In genomic region chr17:34674524-34675204, GRCm38 (mm10) we compare ENCODE assay signal across 24 mouse cellular contexts. TPM values are rescaled to one million over a fixed set of nuclear protein-coding genes. Genes with fewer than 3 reads are reported as not detected.
DNase-seq lines count a peak whose midpoint lies in the region; ATAC-seq and TF ChIP-seq lines count a peak whose summit lies in the region.
"Had no signal": no experiment of that assay in that cellular context is flagged by ENCODE, and none has a peak within 500 bp of the region (broad histone marks: within the 10 kb centered on the region; RNA-seq: fewer than 3 reads in every experiment).

No protein-coding gene starts in this region.

- H3K4me2 ChIP-seq in intestine, embryonic 16.5 days (ENCODE audit: low read depth, low read length), result no peak overlapping the region
- H3K4me2 ChIP-seq in stomach, embryonic 15.5 days, result no peak overlapping the region
- H3K4me2 ChIP-seq in liver, embryonic 11.5 days, result no peak overlapping the region
- H3K4me2 ChIP-seq: embryonic facial prominence, embryonic 15.5 days; forebrain, embryonic 15.5 days; hindbrain, embryonic 12.5 days had no signal

- ATAC-seq in intestine, embryonic 16.5 days, result peak; percentile 65
- ATAC-seq in stomach, embryonic 15.5 days (ENCODE audit: insufficient read depth, low FRiP score, low read depth), result peak; percentile 41; the same call in 1 of the 2 replicates
- no peak for ATAC-seq in erythroblast, adult 5-6 weeks (replicated peaks; ENCODE audit: low FRiP score, poor library complexity, severe bottlenecking)
- no peak for ATAC-seq in liver, embryonic 11.5 days (replicated peaks; ENCODE audit: low FRiP score)
- ATAC-seq: forebrain, embryonic 15.5 days; hindbrain, embryonic 16.5 days had no signal

- H3K4me1 ChIP-seq in intestine, embryonic 16.5 days (ENCODE audit: control insufficient read depth, insufficient read depth, low read length), result peaks cover 21% of the 10 kb centered on the region
- H3K4me1 ChIP-seq in stomach, embryonic 15.5 days, result peaks cover 21% of the 10 kb centered on the region
- H3K4me1 ChIP-seq in liver, embryonic 11.5 days (replicated peaks; ENCODE audit: control insufficient read depth, insufficient read depth, low read length), result no peaks in the 10 kb centered on the region; the same call in 1 of the 2 replicates

- no peak for DNase-seq in gastrocnemius, adult 2 months
- no peak for DNase-seq in gastrocnemius, postnatal 4 days (ENCODE audit: low spot score in 2 of 2)
- peak; percentile 62 for DNase-seq in adipocyte (ENCODE audit: low spot score)
- no peak for DNase-seq in kidney, adult 18-20 months
- DNase-seq in liver, embryonic 11.5 days (ENCODE audit: low spot score), result no peak
- DNase-seq: adrenal gland, postnatal 36 days; cerebellum, adult 2 months; cerebellum, postnatal 10 days; embryo, embryonic 11 days; gastrocnemius, postnatal 14 days; heart, postnatal 10 days; heart, postnatal 4 days had no signal

- no peaks in the 10 kb centered on the region for H3K36me3 ChIP-seq in intestine, embryonic 16.5 days (ENCODE audit: control insufficient read depth, insufficient read depth, low read length)
- H3K36me3 ChIP-seq in stomach, embryonic 15.5 days, result no peaks in the 10 kb centered on the region
- no peaks in the 10 kb centered on the region for H3K36me3 ChIP-seq in liver, embryonic 11.5 days (ENCODE audit: control insufficient read depth, insufficient read depth, low read length)
- H3K36me3 ChIP-seq: embryonic facial prominence, embryonic 15.5 days; forebrain, embryonic 15.5 days; hindbrain, embryonic 12.5 days had no signal

- intact Hi-C loops in gastrocnemius, adult 2 months (cut with DNase I), result no loop called here

- H3K4me3 ChIP-seq in gastrocnemius, adult 2 months, result no peak overlapping the region
- H3K4me3 ChIP-seq in intestine, embryonic 16.5 days (ENCODE audit: low read length), result no peak overlapping the region
- H3K4me3 ChIP-seq in stomach, embryonic 15.5 days (replicated peaks), result no peak overlapping the region
- H3K4me3 ChIP-seq in liver, embryonic 11.5 days (ENCODE audit: low read depth, low read length), result no peak overlapping the region
- H3K4me3 ChIP-seq: embryonic facial prominence, embryonic 15.5 days; forebrain, embryonic 15.5 days; hindbrain, embryonic 12.5 days had no signal

- WGBS in intestine, embryonic 16.5 days, result 48% methylated on average over 11 of the region's 11 CpGs
- 46% methylated on average over 11 of the region's 11 CpGs for WGBS in stomach, embryonic 15.5 days
- 61% methylated on average over 11 of the region's 11 CpGs for WGBS in liver, embryonic 11.5 days

- no peak for TF ChIP-seq CTCF in gastrocnemius, adult 2 months (IDR thresholded peaks at IDR 0.05)

- peaks cover 47% of the 10 kb centered on the region for H3K27me3 ChIP-seq in intestine, embryonic 16.5 days (replicated peaks; ENCODE audit: control insufficient read depth, insufficient read depth, low read length)
- peaks cover 53% of the 10 kb centered on the region for H3K27me3 ChIP-seq in stomach, embryonic 15.5 days (replicated peaks)
- peaks cover 72% of the 10 kb centered on the region for H3K27me3 ChIP-seq in liver, embryonic 11.5 days (replicated peaks; ENCODE audit: control insufficient read depth, insufficient read depth, low read length)

- peak overlapping the region; percentile 59 for H3K27ac ChIP-seq in gastrocnemius, adult 2 months
- peak overlapping the region; percentile 84 for H3K27ac ChIP-seq in intestine, embryonic 16.5 days (ENCODE audit: low read length)
- peak overlapping the region; percentile 67 for H3K27ac ChIP-seq in stomach, embryonic 15.5 days
- H3K27ac ChIP-seq in liver, embryonic 11.5 days (ENCODE audit: low read depth, low read length), result no peak overlapping the region
- H3K27ac ChIP-seq: embryonic facial prominence, embryonic 15.5 days; forebrain, embryonic 15.5 days; hindbrain, embryonic 12.5 days had no signal

- H3K9ac ChIP-seq in intestine, embryonic 16.5 days (ENCODE audit: low read depth, low read length), result peak overlapping the region; percentile 4; the same call in 1 of the 2 replicates
- H3K9ac ChIP-seq in stomach, embryonic 15.5 days, result no peak overlapping the region
- no peak overlapping the region for H3K9ac ChIP-seq in liver, embryonic 11.5 days (ENCODE audit: low read depth, low read length)
- H3K9ac ChIP-seq: embryonic facial prominence, embryonic 15.5 days; forebrain, embryonic 15.5 days; hindbrain, embryonic 12.5 days had no signal

- H3K9me3 ChIP-seq in intestine, embryonic 16.5 days (ENCODE audit: control insufficient read depth, low read length), result no peaks in the 10 kb centered on the region
- H3K9me3 ChIP-seq in stomach, embryonic 15.5 days, result no peaks in the 10 kb centered on the region
- H3K9me3 ChIP-seq in liver, embryonic 11.5 days (ENCODE audit: control insufficient read depth, low read length), result no peaks in the 10 kb centered on the region
- H3K9me3 ChIP-seq: embryonic facial prominence, embryonic 15.5 days; forebrain, embryonic 15.5 days; hindbrain, embryonic 12.5 days had no signal

RNA-seq across cellular contexts. Expression of gene Tnxb, which starts 4.3 kb away (rescaled TPM):
- total RNA-seq in gastrocnemius, adult 2 months (2021), result 10 to 100 TPM; 30.7 to 41.6 TPM
- 100 to 1,000 TPM; 197 to 232 TPM for total RNA-seq in gastrocnemius, postnatal 4 days (2021)
- 1.1 TPM in 2 replicates for polyA plus RNA-seq in intestine, embryonic 16.5 days (2015; fragmentation: Nextera tagmentation; extraction: Ambion mirVana)
- polyA plus RNA-seq in stomach, embryonic 15.5 days (2015; fragmentation: Nextera tagmentation; extraction: Ambion mirVana), result 0.97 and 1.4 TPM in 2 replicates
- not detected in 2 replicates for total RNA-seq in erythroblast, adult 5-6 weeks (2015; ENCODE audit: low replicate concordance)
- total RNA-seq in erythroblast, adult 5-6 weeks (2017; ENCODE audit: low replicate concordance), result not detected in 2 replicates
- 0.10 TPM in 1 of 2 replicates, not detected in the other for polyA plus RNA-seq in liver, embryonic 11.5 days (2014; fragmentation: Nextera tagmentation; extraction: Ambion mirVana)
- total RNA-seq: common myeloid progenitor, adult 5-6 weeks; granulocyte monocyte progenitor cell, adult 5-6 weeks had no signal
- polyA plus RNA-seq: embryonic facial prominence, embryonic 11.5 days had no signal

RNA-seq across cellular contexts. Expression of gene Atf6b, which starts 27.7 kb away (rescaled TPM):
- 1 to 10 TPM; 7.1 to 9.1 TPM for total RNA-seq in gastrocnemius, adult 2 months (2021)
- 10 to 100 TPM; 20.1 to 22.5 TPM for total RNA-seq in gastrocnemius, postnatal 4 days (2021)
- 66.3 and 69.1 TPM in 2 replicates for polyA plus RNA-seq in intestine, embryonic 16.5 days (2015; fragmentation: Nextera tagmentation; extraction: Ambion mirVana)
- 72.0 and 76.7 TPM in 2 replicates for polyA plus RNA-seq in stomach, embryonic 15.5 days (2015; fragmentation: Nextera tagmentation; extraction: Ambion mirVana)
- 4.2 and 6.9 TPM in 2 replicates for total RNA-seq in erythroblast, adult 5-6 weeks (2015; ENCODE audit: low replicate concordance)
- total RNA-seq in erythroblast, adult 5-6 weeks (2017; ENCODE audit: low replicate concordance), result 4.0 and 6.1 TPM in 2 replicates
- 39.9 and 48.5 TPM in 2 replicates for polyA plus RNA-seq in liver, embryonic 11.5 days (2014; fragmentation: Nextera tagmentation; extraction: Ambion mirVana)

RNA-seq across cellular contexts. Expression of gene Fkbpl, which starts 30.1 kb away (rescaled TPM):
- total RNA-seq in gastrocnemius, adult 2 months (2021), result 1 to 10 TPM; 4.5 to 9.3 TPM
- total RNA-seq in gastrocnemius, postnatal 4 days (2021), result 1 to 10 TPM; 8.1 to 8.3 TPM
- 10.2 and 14.4 TPM in 2 replicates for polyA plus RNA-seq in intestine, embryonic 16.5 days (2015; fragmentation: Nextera tagmentation; extraction: Ambion mirVana)
- polyA plus RNA-seq in stomach, embryonic 15.5 days (2015; fragmentation: Nextera tagmentation; extraction: Ambion mirVana), result 14.0 and 14.5 TPM in 2 replicates
- total RNA-seq in erythroblast, adult 5-6 weeks (2015; ENCODE audit: low replicate concordance), result not detected in 2 replicates
- total RNA-seq in erythroblast, adult 5-6 weeks (2017; ENCODE audit: low replicate concordance), result 0.42 and 3.9 TPM in 2 replicates
- 9.5 and 9.7 TPM in 2 replicates for polyA plus RNA-seq in liver, embryonic 11.5 days (2014; fragmentation: Nextera tagmentation; extraction: Ambion mirVana)

RNA-seq across cellular contexts. Expression of gene Prrt1, which starts 45.3 kb away (rescaled TPM):
- under 1 TPM; 0.28 to 0.36 TPM for total RNA-seq in gastrocnemius, adult 2 months (2021)
- total RNA-seq in gastrocnemius, postnatal 4 days (2021), result under 1 TPM; 0.34 to 0.76 TPM
- 0.32 and 0.47 TPM in 2 replicates for polyA plus RNA-seq in intestine, embryonic 16.5 days (2015; fragmentation: Nextera tagmentation; extraction: Ambion mirVana)
- polyA plus RNA-seq in stomach, embryonic 15.5 days (2015; fragmentation: Nextera tagmentation; extraction: Ambion mirVana), result 0.35 and 0.63 TPM in 2 replicates
- not detected in 2 replicates for total RNA-seq in erythroblast, adult 5-6 weeks (2015; ENCODE audit: low replicate concordance)
- total RNA-seq in erythroblast, adult 5-6 weeks (2017; ENCODE audit: low replicate concordance), result not detected in 2 replicates
- not detected in 2 replicates for polyA plus RNA-seq in liver, embryonic 11.5 days (2014; fragmentation: Nextera tagmentation; extraction: Ambion mirVana)
- total RNA-seq: common myeloid progenitor, adult 5-6 weeks; MEL had no signal
- polyA plus RNA-seq: C2C12 had no signal

RNA-seq across cellular contexts. Expression of gene Ppt2, which starts 46.4 kb away (rescaled TPM):
- 10 to 100 TPM; 40.5 to 42.2 TPM for total RNA-seq in gastrocnemius, adult 2 months (2021)
- total RNA-seq in gastrocnemius, postnatal 4 days (2021), result 10 to 100 TPM; 35.9 to 44.8 TPM
- 32.3 and 32.9 TPM in 2 replicates for polyA plus RNA-seq in intestine, embryonic 16.5 days (2015; fragmentation: Nextera tagmentation; extraction: Ambion mirVana)
- polyA plus RNA-seq in stomach, embryonic 15.5 days (2015; fragmentation: Nextera tagmentation; extraction: Ambion mirVana), result 23.7 and 26.2 TPM in 2 replicates
- total RNA-seq in erythroblast, adult 5-6 weeks (2015; ENCODE audit: low replicate concordance), result 13.6 and 21.3 TPM in 2 replicates
- 2.9 and 3.3 TPM in 2 replicates for total RNA-seq in erythroblast, adult 5-6 weeks (2017; ENCODE audit: low replicate concordance)
- polyA plus RNA-seq in liver, embryonic 11.5 days (2014; fragmentation: Nextera tagmentation; extraction: Ambion mirVana), result 23.1 and 25.8 TPM in 2 replicates

Comparison
In these comparisons a context has a peak if more than half of its experiments do, and no peak if none do; other contexts are left out.
1. ATAC-seq: peak in intestine, embryonic 16.5 days (single experiment) and stomach, embryonic 15.5 days (single experiment); none in erythroblast, adult 5-6 weeks (single experiment) and liver, embryonic 11.5 days (single experiment).
2. RNA of gene Tnxb, which starts 4.3 kb away (total RNA-seq): 197 to 232 TPM in gastrocnemius, postnatal 4 days and 30.7 to 41.6 TPM in gastrocnemius, adult 2 months; not detected in erythroblast, adult 5-6 weeks; every median in the first group is over 10 times any median in the second.